Mouse (Mus musculus) myocyte (in vitro differentiated cells): ENCODE results near the gene Phlpp1. TPM values are rescaled to one million over a fixed set of nuclear protein-coding genes. Genes with fewer than 3 reads are reported as not detected.

Experiments used
- H3K27me3 ChIP-seq: one replicate; pipeline ENCODE4 v1.6.1; 2011; ENCODE audit not compliant: control insufficient read depth, insufficient read depth, insufficient read length
- H3K36me3 ChIP-seq: one replicate; pipeline ENCODE4 v1.6.1; 2011; ENCODE audit not compliant: control insufficient read depth, insufficient read depth
- H3K4me2 ChIP-seq: one replicate; pipeline ENCODE4 v1.6.1; 2011; ENCODE audit warnings: low read depth, control low read depth
- H3K4me3 ChIP-seq: one replicate; pipeline ENCODE4 v1.5.1; 2011; ENCODE audit warnings: mild to moderate bottlenecking, control low read depth, moderate library complexity
- H3K79me2 ChIP-seq: one replicate; pipeline ENCODE4 v1.6.1; 2011; ENCODE audit not compliant: control insufficient read depth, insufficient read depth
- H3ac ChIP-seq: one replicate; pipeline ENCODE4 v1.6.1; 2011; ENCODE audit not compliant: control insufficient read depth, insufficient read length
- CEBPB ChIP-seq: IDR thresholded peaks from 2 replicates; pipeline ENCODE4 v1.6.1; 2011; ENCODE audit warnings: mild to moderate bottlenecking, moderate library complexity; ENCODE audit not compliant: poor library complexity, insufficient read depth, severe bottlenecking
- E2F4 ChIP-seq: IDR thresholded peaks from one replicate; pipeline ENCODE4 v1.6.1; 2011; ENCODE audit warnings: mild to moderate bottlenecking, control low read depth, moderate library complexity; ENCODE audit not compliant: insufficient read depth
- MAX ChIP-seq: IDR thresholded peaks from one replicate; pipeline ENCODE4 v1.6.1; 2011; ENCODE audit warnings: low read depth, mild to moderate bottlenecking, control low read depth
- MYOD1 ChIP-seq, 3 experiments: IDR thresholded peaks; one replicate each; pipeline ENCODE4 v1.6.1; 2011; ENCODE audit warnings: control low read depth in 2 of 3, low read depth in 2 of 3, mild to moderate bottlenecking in 2 of 3, moderate library complexity in 1 of 3; ENCODE audit not compliant: insufficient read length in 2 of 3, control insufficient read depth in 1 of 3
- MYOG ChIP-seq, 3 experiments: IDR thresholded peaks; one replicate each; pipeline ENCODE4 v1.6.1; 2011; ENCODE audit warnings: control low read depth in 2 of 3, low read depth in 2 of 3, mild to moderate bottlenecking in 2 of 3; ENCODE audit not compliant: insufficient read length in 2 of 3, control insufficient read depth in 1 of 3, insufficient read depth in 1 of 3
- POLR2A ChIP-seq: IDR thresholded peaks from one replicate; pipeline ENCODE4 v1.6.1; 2011; ENCODE audit warnings: low read depth, mild to moderate bottlenecking, control low read depth, moderate library complexity; ENCODE audit not compliant: insufficient read length
- POLR2AphosphoS2 ChIP-seq: IDR thresholded peaks from one replicate; pipeline ENCODE4 v1.6.1; 2011; ENCODE audit warnings: low read depth, control low read depth; ENCODE audit not compliant: insufficient read length
- REST ChIP-seq: IDR thresholded peaks from one replicate; pipeline ENCODE4 v1.6.1; 2011; ENCODE audit warnings: mild to moderate bottlenecking, control low read depth, moderate library complexity; ENCODE audit not compliant: insufficient read depth, insufficient read length
- SRF ChIP-seq: IDR thresholded peaks from one replicate; pipeline ENCODE4 v1.6.1; 2011; ENCODE audit warnings: low read depth; ENCODE audit not compliant: control insufficient read depth, insufficient read length
- TCF12 ChIP-seq: IDR thresholded peaks from one replicate; pipeline ENCODE4 v1.6.1; 2011; ENCODE audit warnings: mild to moderate bottlenecking, control low read depth; ENCODE audit not compliant: poor library complexity, insufficient read depth, severe bottlenecking
- TCF3 ChIP-seq: IDR thresholded peaks from one replicate; pipeline ENCODE4 v1.6.1; 2011; ENCODE audit warnings: low read depth, control low read depth; ENCODE audit not compliant: insufficient read length
- USF1 ChIP-seq: IDR thresholded peaks from one replicate; pipeline ENCODE4 v1.6.1; 2011; ENCODE audit warnings: low read depth, mild to moderate bottlenecking, control low read depth, moderate library complexity
- polyA plus RNA-seq: library from polyadenylated mRNA; unstranded; fragments of >200 nt; fragmentation: generic; extraction: Trizol; gene quantifications from one replicate; pipeline ENCODE4 v1.2.1, GENCODE M21; 2012; ENCODE audit warnings: missing spikeins

Gene Phlpp1
- polyA plus RNA-seq, 1 experiment = 7.9 TPM

- no peaks in the 10 kb centered on the region for H3K27me3 ChIP-seq
- TF ChIP-seq SRF (no peak), TCF12 (no peak), POLR2AphosphoS2 (no peak), MYOD1 (IDR thresholded peaks at IDR 0.05; ENCODE audit: control insufficient read depth in 1 of 3, insufficient read length in 2 of 3, low read depth in 2 of 3) (no peak), USF1 (no peak), MYOG (IDR thresholded peaks at IDR 0.05; ENCODE audit: control insufficient read depth in 1 of 3, insufficient read depth in 1 of 3, insufficient read length in 2 of 3, low read depth in 2 of 3) (no peak), E2F4 (no peak), REST (no peak), CEBPB (no peak), TCF3 (no peak), MAX (no peak), POLR2A (no peak)
- H3K4me3 ChIP-seq = no peak overlapping the region
- no peak overlapping the region for H3K4me2 ChIP-seq
- H3K36me3 ChIP-seq = peaks cover 28% of the 10 kb centered on the region
- H3ac ChIP-seq = no peak overlapping the region
- no peaks in the 10 kb centered on the region for H3K79me2 ChIP-seq
These were observed 200.9 kb downstream of the Phlpp1 start for GRCm38 (mm10) chr1:106372446-106372845.

GRCm38 (mm10) chr1:106373656-106374055 lies 202.1 kb downstream of the Phlpp1 start:
- TF ChIP-seq MAX (no peak), MYOD1 (IDR thresholded peaks at IDR 0.05; ENCODE audit: control insufficient read depth in 1 of 3, insufficient read length in 2 of 3, low read depth in 2 of 3) (no peak), REST (no peak), TCF12 (no peak), E2F4 (no peak), CEBPB (no peak), MYOG (IDR thresholded peaks at IDR 0.05; ENCODE audit: control insufficient read depth in 1 of 3, insufficient read depth in 1 of 3, insufficient read length in 2 of 3, low read depth in 2 of 3) (no peak), POLR2AphosphoS2 (no peak)
- Histone ChIP-seq H3ac (no peak overlapping the region), H3K27me3 (no peaks in the 10 kb centered on the region), H3K36me3 (peaks cover 22% of the 10 kb centered on the region), H3K4me2 (no peak overlapping the region), H3K79me2 (no peaks in the 10 kb centered on the region), H3K4me3 (no peak overlapping the region)

- H3K36me3 ChIP-seq = peaks cover 21% of the 10 kb centered on the region
- H3K79me2 ChIP-seq = no peaks in the 10 kb centered on the region
- H3ac ChIP-seq = no peak overlapping the region
- no peaks in the 10 kb centered on the region for H3K27me3 ChIP-seq
- no peak overlapping the region for H3K4me3 ChIP-seq
- H3K4me2 ChIP-seq = no peak overlapping the region
- TF ChIP-seq REST (no peak), MYOG (IDR thresholded peaks at IDR 0.05; ENCODE audit: control insufficient read depth in 1 of 3, insufficient read depth in 1 of 3, insufficient read length in 2 of 3, low read depth in 2 of 3) (no peak), CEBPB (no peak), USF1 (no peak)
These were observed 202.7 kb downstream of the Phlpp1 start for GRCm38 (mm10) chr1:106374274-106374673.

- Histone ChIP-seq H3K4me2 (no peak overlapping the region), H3K27me3 (no peaks in the 10 kb centered on the region), H3K79me2 (no peaks in the 10 kb centered on the region), H3K4me3 (no peak overlapping the region), H3ac (no peak overlapping the region), H3K36me3 (peaks cover 21% of the 10 kb centered on the region)
- TF ChIP-seq USF1 = no peak
- TF ChIP-seq E2F4 = no peak
- TF ChIP-seq POLR2A = no peak
- no peak for TF ChIP-seq SRF
- no peak for TF ChIP-seq MYOD1 (IDR thresholded peaks at IDR 0.05; ENCODE audit: control insufficient read depth in 1 of 3, insufficient read length in 2 of 3, low read depth in 2 of 3)
- TF ChIP-seq CEBPB = no peak
- no peak for TF ChIP-seq POLR2AphosphoS2
- TF ChIP-seq MAX = no peak
- no peak for TF ChIP-seq TCF3
- TF ChIP-seq MYOG (IDR thresholded peaks at IDR 0.05; ENCODE audit: control insufficient read depth in 1 of 3, insufficient read depth in 1 of 3, insufficient read length in 2 of 3, low read depth in 2 of 3) = no peak
These were observed 203.4 kb downstream of the Phlpp1 start for GRCm38 (mm10) chr1:106374971-106375370.

GRCm38 (mm10) chr1:106376003-106376402 lies 204.5 kb downstream of the Phlpp1 start:
- H3K27me3 ChIP-seq = no peaks in the 10 kb centered on the region
- peaks cover 20% of the 10 kb centered on the region for H3K36me3 ChIP-seq
- H3K79me2 ChIP-seq = no peaks in the 10 kb centered on the region
- no peak overlapping the region for H3K4me3 ChIP-seq
- no peak for TF ChIP-seq MYOD1 (IDR thresholded peaks at IDR 0.05; ENCODE audit: control insufficient read depth in 1 of 3, insufficient read length in 2 of 3, low read depth in 2 of 3)
- no peak for TF ChIP-seq MAX
- no peak for TF ChIP-seq E2F4
- TF ChIP-seq TCF12 = no peak
- no peak for TF ChIP-seq TCF3
- H3K4me2 ChIP-seq = no peak overlapping the region
- H3ac ChIP-seq = no peak overlapping the region
